ENCODE assay signal across 22 mouse cellular contexts in the genomic region with DNA sequence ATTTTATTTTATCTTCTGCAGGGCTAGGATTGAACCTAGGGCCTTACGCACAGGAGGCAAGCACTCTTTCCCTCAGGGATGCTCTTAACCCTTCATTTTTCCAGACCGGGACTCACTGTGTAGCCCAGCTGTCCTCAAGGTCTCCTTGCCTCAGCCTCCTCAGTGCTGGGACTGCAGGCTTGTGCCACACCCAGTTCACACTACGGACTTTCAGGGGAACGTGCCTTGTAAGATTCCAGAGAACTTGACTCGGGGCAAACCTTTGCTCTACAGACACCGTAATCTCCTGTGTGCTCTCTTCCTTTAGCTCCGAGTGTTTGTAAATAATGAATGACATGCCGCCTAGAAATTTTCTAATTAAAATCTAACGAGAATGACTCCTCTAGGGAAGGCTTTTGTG.
"Had no signal": no experiment of that assay in that cellular context is flagged by ENCODE, and none has a peak within 500 bp of the region (broad histone marks: within the 10 kb centered on the region; RNA-seq: fewer than 3 reads in every experiment).

No protein-coding gene starts in this region.

- ATAC-seq: midbrain, embryonic 16.5 days had no signal

- H3K4me1 ChIP-seq: kidney, embryonic 15.5 days; limb, embryonic 12.5 days; limb, embryonic 15.5 days; midbrain, embryonic 12.5 days; neural tube, embryonic 13.5 days; stomach, embryonic 15.5 days had no signal

- H3K4me2 ChIP-seq: kidney, embryonic 15.5 days; limb, embryonic 12.5 days; limb, embryonic 15.5 days; liver, embryonic 12.5 days; liver, embryonic 15.5 days; midbrain, embryonic 12.5 days; neural tube, embryonic 13.5 days; stomach, embryonic 15.5 days had no signal

- H3K36me3 ChIP-seq: kidney, embryonic 15.5 days; limb, embryonic 12.5 days; limb, embryonic 15.5 days; liver, embryonic 12.5 days; liver, embryonic 15.5 days; midbrain, embryonic 12.5 days; neural tube, embryonic 13.5 days; stomach, embryonic 15.5 days had no signal

- H3K9ac ChIP-seq: kidney, embryonic 15.5 days; limb, embryonic 12.5 days; limb, embryonic 15.5 days; liver, embryonic 12.5 days; liver, embryonic 15.5 days; midbrain, embryonic 12.5 days; neural tube, embryonic 13.5 days; stomach, embryonic 15.5 days had no signal

- H3K9me3 ChIP-seq: kidney, embryonic 15.5 days; limb, embryonic 12.5 days; limb, embryonic 15.5 days; liver, embryonic 12.5 days; liver, embryonic 15.5 days; midbrain, embryonic 12.5 days; neural tube, embryonic 13.5 days; stomach, embryonic 15.5 days had no signal

- DNase-seq: kidney, adult 8-10 months; kidney, postnatal 10 days; kidney, postnatal 36 days; left cerebral cortex, postnatal 4 days; lung, adult 2 months; lung, postnatal 14 days; retina, postnatal 1 day; right cerebral cortex, postnatal 25 days; spleen, adult 18-20 months; thymus, adult 2 months; thymus, postnatal 14 days; thymus, postnatal 4 days had no signal

- H3K4me3 ChIP-seq: kidney, embryonic 15.5 days; limb, embryonic 12.5 days; limb, embryonic 15.5 days; liver, embryonic 12.5 days; liver, embryonic 15.5 days; midbrain, embryonic 12.5 days; myocyte; neural tube, embryonic 13.5 days; stomach, embryonic 15.5 days had no signal

- H3K27ac ChIP-seq: kidney, embryonic 15.5 days; limb, embryonic 12.5 days; limb, embryonic 15.5 days; liver, embryonic 12.5 days; midbrain, embryonic 12.5 days; neural tube, embryonic 13.5 days; stomach, embryonic 15.5 days had no signal

- H3K27me3 ChIP-seq: kidney, embryonic 15.5 days; limb, embryonic 12.5 days; limb, embryonic 15.5 days; liver, embryonic 12.5 days; liver, embryonic 15.5 days; midbrain, embryonic 12.5 days; neural tube, embryonic 13.5 days; stomach, embryonic 15.5 days had no signal
